Mouse (Mus musculus): ENCODE measurements around the gene Tbl3. TPM values are rescaled to one million over a fixed set of nuclear protein-coding genes. Genes with fewer than 3 reads are reported as not detected.

Gene Tbl3
- polyA plus RNA-seq, 1 experiment: 24.8 TPM

DNA sequence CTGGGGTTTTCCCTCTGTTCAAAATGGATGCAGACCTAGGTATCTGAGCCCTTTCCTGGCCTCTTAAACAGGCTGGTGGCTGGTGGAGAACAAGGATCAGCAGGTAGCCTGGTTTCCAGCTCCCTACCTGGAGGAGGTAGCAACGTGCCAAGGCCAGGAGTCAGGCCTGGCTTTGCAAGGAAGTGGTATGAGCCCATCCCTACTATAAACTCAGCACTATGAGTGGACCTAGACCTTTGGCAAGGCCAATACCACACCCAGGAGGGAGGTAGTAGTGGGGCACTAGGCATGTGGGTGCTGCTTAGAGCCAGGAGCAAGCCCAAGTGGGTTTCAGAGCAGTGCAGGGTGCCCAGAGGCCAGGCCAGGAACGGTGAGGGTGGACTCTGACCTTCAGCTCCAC, 8.0 kb downstream of the Tbl3 start:
- H3K27ac ChIP-seq (ENCODE audit: insufficient read depth, low read length): no peak overlapping the region
- no peak overlapping the region for H3K4me3 ChIP-seq (ENCODE audit: insufficient read depth, low read length)
- no peaks in the 10 kb centered on the region for H3K4me1 ChIP-seq (ENCODE audit: control insufficient read depth, insufficient read depth, low read length)
- TF ChIP-seq CTCF (IDR thresholded peaks at IDR 0.05; ENCODE audit: borderline replicate concordance, insufficient read depth, low read length) (no peak), POLR2A (IDR thresholded peaks at IDR 0.05; ENCODE audit: low read depth, low read length) (no peak)

DNA sequence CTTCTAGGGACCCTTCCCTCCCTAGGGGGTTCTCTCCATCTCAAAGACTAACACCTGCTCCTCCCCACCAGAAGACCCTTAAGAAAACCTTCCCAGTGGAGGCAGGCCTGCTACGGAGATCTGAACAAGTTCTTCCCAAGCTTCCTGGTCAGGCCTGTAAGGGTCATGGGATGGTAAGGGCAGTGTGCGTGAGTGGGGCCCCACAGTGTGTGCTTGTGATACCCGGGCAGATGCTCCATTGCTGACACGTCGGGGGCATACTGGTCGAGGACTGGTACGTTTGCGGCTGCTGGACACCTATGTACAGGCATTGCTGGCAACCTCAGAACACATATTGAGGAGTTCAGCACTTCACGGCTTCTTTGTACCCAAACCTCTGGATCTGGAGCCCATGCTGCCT, 8.7 kb downstream of the Tbl3 start:
- no peak overlapping the region for H3K27ac ChIP-seq (ENCODE audit: insufficient read depth, low read length)
- H3K4me1 ChIP-seq (ENCODE audit: control insufficient read depth, insufficient read depth, low read length): no peaks in the 10 kb centered on the region
- no peak overlapping the region for H3K4me3 ChIP-seq (ENCODE audit: insufficient read depth, low read length)
- TF ChIP-seq CTCF (IDR thresholded peaks at IDR 0.05; ENCODE audit: borderline replicate concordance, insufficient read depth, low read length): no peak
- TF ChIP-seq POLR2A (IDR thresholded peaks at IDR 0.05; ENCODE audit: low read depth, low read length): no peak

DNA sequence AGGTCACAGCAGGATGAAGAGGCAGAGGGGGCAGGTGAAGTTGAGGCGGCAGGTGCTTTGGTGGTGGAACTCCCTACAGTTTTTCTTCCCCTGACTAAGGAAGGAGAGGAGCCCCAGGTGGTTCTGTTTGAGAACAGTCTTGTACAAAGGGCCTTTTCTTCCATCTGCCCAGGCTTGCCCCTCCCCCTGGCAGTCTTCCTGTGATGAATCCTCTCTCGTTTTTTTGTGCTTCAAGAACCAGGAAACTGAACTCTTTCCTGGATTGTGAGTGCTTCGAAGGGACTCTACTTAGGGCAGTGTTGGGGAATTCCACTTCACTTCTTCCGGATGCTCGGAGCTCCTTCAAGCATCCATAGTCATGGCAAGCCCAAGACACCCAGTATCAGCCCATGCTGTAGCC, 9.5 kb downstream of the Tbl3 start:
- Histone ChIP-seq H3K4me1 (ENCODE audit: control insufficient read depth, insufficient read depth, low read length) (no peaks in the 10 kb centered on the region), H3K27ac (ENCODE audit: insufficient read depth, low read length) (no peak overlapping the region), H3K4me3 (ENCODE audit: insufficient read depth, low read length) (no peak overlapping the region)
- TF ChIP-seq POLR2A (IDR thresholded peaks at IDR 0.05; ENCODE audit: low read depth, low read length): no peak
- TF ChIP-seq CTCF (IDR thresholded peaks at IDR 0.05; ENCODE audit: borderline replicate concordance, insufficient read depth, low read length): no peak

DNA sequence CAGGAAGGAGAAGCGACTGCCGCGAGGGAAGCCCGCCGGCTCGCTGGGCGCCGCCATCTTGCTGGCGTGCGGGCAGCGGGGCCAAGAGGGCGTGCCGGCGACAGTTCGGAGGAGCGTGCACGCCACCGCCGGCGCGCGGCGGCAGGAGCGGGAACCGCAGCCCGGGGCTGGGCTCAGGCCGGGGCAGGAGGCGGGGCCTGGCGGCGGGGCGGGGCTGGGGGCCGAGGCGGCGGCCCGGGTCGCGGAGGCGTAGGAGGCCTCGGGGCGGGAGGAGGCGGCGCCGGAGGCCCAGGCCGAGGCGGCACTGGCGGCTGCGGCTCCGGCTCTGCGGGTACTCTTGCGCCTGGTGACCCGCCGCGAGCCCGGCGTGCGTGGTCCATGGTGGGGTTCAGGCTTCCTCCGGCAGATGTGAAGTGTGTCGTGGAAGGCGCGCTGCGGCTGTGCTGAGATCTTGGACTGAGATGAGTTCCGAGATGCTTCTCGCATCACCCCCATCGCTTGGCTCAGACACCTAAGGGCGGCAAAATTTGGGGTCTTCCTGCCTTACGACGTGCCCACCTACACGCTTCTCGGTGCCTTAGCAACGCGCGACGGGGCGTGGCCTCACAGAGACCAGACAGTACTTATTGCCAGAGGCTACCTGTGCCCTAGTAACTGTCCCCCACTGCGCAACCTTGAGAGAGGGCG, 11.3 kb downstream of the Tbl3 start, which contains the start of the genes Gfer and Noxo1:
Gfer (minus strand) TSS at position 146 of the 687 bp plus-strand sequence.
Noxo1 (plus strand) TSS at position 224 of the 687 bp plus-strand sequence.
- Histone ChIP-seq H3K4me3 (ENCODE audit: insufficient read depth, low read length) (peak within 1 kb of the TSS; percentile 87), H3K4me1 (ENCODE audit: control insufficient read depth, insufficient read depth, low read length) (no peaks in the 10 kb centered on the region), H3K27ac (ENCODE audit: insufficient read depth, low read length) (peak within 1 kb of the TSS; percentile 70)
- no peak for TF ChIP-seq CTCF (IDR thresholded peaks at IDR 0.05; ENCODE audit: borderline replicate concordance, insufficient read depth, low read length)
- TF ChIP-seq POLR2A (IDR thresholded peaks at IDR 0.05; ENCODE audit: low read depth, low read length): peak; percentile 61

DNA sequence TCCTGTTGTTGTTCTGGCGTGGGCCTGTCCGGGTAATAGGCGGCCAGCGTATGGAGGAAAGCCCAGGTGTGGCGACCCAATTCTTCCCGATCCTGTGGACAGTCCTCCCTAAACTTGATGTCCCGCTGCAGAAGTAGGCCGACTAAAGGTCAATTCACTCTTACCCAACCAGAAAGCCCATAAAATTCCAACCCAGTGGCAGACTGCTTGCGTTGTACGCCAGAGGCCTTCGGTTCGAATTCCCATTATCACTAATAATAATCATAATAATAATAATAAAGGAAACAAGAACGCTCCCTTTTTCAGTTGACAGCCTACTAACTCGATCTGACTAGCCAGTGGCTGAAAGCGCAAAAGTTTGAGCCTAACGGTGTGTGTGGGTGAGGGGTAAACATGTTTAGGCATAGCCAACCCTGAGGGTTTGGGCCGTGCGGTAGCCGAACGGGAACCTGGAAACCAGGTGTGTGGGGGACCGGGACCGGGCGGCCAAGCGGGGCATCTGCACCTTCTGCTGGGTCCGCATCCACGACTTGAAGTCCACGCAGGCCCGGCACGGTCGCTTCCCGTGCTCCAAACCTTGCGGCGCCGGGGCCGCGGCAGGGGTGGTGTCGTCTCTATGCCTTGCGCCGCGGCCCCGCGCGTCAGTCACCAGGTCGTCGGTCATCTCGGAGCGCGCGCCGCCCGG, 12.0 kb downstream of the Tbl3 start:
- Histone ChIP-seq H3K4me3 (ENCODE audit: insufficient read depth, low read length) (peak overlapping the region; percentile 87), H3K27ac (ENCODE audit: insufficient read depth, low read length) (peak overlapping the region; percentile 70), H3K4me1 (ENCODE audit: control insufficient read depth, insufficient read depth, low read length) (no peaks in the 10 kb centered on the region)
- TF ChIP-seq POLR2A (IDR thresholded peaks at IDR 0.05; ENCODE audit: low read depth, low read length) (no peak), CTCF (IDR thresholded peaks at IDR 0.05; ENCODE audit: borderline replicate concordance, insufficient read depth, low read length) (no peak)

DNA sequence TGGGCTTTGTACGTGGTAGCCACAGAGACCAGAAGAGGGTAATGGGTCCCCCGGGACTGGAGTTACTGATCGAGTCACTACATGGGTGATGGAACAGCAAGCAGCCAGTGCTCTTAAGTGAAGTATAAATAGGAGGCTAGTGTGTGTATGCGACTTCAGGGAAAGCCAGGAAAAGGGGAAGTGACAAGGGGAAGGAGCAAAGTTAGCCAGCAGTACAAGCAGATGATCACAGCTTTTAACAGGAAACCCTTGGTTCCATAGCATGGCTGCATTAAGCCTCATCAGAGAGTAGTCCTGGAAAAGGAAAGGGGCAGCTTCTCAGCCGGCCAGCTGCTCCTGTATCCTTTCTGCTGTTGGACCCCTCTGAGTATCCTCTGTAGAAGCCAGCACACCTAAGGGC, 15.1 kb downstream of the Tbl3 start:
- H3K4me1 ChIP-seq (ENCODE audit: control insufficient read depth, insufficient read depth, low read length): no peaks in the 10 kb centered on the region
- no peak overlapping the region for H3K4me3 ChIP-seq (ENCODE audit: insufficient read depth, low read length)
- 0 out of 2 replicates have a peak, but pooled peaks have one; percentile 11 for TF ChIP-seq POLR2A (IDR thresholded peaks at IDR 0.05; ENCODE audit: low read depth, low read length)
- TF ChIP-seq CTCF (IDR thresholded peaks at IDR 0.05; ENCODE audit: borderline replicate concordance, insufficient read depth, low read length): no peak
- no peak overlapping the region for H3K27ac ChIP-seq (ENCODE audit: insufficient read depth, low read length)

DNA sequence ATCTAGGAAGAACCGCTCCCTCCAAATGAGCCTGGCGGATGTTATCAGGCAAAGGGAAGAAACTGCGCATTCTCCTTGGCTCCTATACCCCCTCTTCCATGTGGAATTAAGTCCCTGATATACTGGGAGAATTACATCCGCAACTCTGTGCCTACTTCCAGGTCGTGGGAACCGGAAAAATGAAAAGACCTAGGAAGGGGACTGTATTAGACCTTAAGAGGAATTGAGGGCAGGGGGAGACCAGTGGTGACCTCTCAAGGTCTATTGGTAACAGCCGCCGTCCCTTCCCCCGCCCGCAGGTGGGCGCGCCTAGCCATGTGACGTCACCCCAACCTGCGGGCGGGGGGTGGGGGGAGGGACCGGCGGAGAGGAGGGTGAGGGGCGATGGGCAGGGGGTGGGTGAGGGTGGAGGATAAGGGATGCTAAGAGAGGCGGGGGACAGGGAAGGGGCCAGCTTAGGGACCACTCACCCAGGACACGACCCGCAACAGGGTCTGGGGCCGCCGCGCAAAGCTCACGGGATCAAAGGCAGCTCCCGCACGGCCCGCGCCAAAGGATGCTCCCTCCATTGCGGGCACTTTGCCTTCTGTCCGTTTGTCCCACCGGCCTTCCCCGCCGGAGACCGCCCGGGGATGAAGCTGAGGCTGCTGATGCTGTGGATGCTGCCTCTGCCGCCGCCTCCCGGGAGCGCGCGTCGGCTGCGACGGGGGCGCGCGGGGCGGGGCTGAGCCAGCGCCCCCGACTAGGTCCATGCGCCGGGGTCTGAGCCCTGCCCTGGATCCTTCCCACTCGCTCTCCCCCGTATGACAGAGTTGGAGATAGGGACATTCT, 18.0 kb downstream of the Tbl3 start, which contains the start of gene Syngr3:
Syngr3 (minus strand) TSS at position 705 of the 831 bp plus-strand sequence.
- Histone ChIP-seq H3K4me1 (ENCODE audit: control insufficient read depth, insufficient read depth, low read length) (no peaks in the 10 kb centered on the region), H3K27ac (ENCODE audit: insufficient read depth, low read length) (no peak within 1 kb of the TSS), H3K4me3 (ENCODE audit: insufficient read depth, low read length) (peak within 1 kb of the TSS; percentile 46)
- TF ChIP-seq CTCF (IDR thresholded peaks at IDR 0.05; ENCODE audit: borderline replicate concordance, insufficient read depth, low read length): no peak
- no peak for TF ChIP-seq POLR2A (IDR thresholded peaks at IDR 0.05; ENCODE audit: low read depth, low read length)

DNA sequence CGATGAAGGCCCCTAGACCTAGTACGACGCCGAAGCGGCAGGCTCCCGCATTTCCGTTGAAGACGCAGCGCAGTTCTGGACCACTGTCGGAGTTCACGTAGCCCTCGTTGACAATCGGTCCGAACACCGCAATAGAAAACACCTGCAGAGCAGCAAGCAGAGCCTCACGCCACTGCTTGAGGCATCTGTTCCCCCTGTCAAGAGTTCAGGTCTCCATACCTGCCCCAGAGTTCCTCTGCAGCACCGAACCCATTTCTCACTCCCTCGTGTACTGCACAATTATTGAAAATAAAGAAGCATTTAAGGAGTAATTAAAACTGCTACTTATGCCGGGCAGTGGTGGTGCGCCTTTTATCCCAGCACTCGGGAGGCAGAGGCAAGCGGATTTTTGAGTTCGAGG, 19.9 kb downstream of the Tbl3 start:
- H3K4me3 ChIP-seq (ENCODE audit: insufficient read depth, low read length): peak overlapping the region; percentile 18; the same call in 1 of the 2 replicates
- H3K27ac ChIP-seq (ENCODE audit: insufficient read depth, low read length): no peak overlapping the region
- TF ChIP-seq POLR2A (IDR thresholded peaks at IDR 0.05; ENCODE audit: low read depth, low read length) (no peak), CTCF (IDR thresholded peaks at IDR 0.05; ENCODE audit: borderline replicate concordance, insufficient read depth, low read length) (no peak)
- no peaks in the 10 kb centered on the region for H3K4me1 ChIP-seq (ENCODE audit: control insufficient read depth, insufficient read depth, low read length)

DNA sequence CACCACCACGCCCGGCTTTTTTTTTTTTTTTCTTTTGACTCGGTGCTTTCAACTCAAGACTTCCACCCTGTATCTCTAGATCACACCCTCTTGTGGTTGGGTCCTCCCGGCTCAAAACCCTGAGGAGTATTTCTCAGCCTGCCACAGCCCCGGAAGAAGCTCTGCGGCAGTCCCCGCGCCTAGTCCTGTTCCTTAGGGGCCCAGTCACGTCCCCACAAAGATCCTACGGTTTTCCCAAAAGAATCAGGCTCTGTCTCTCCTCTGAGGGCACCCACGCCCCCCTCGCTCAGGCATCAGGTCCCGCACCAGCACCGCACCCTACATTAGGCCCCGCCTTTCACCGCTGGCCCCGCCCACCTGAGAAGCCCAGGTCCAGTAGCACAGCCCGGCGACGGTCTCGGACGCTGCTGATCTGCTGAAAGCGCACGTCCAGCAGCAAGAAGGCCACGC, 20.3 kb downstream of the Tbl3 start:
- H3K4me1 ChIP-seq (ENCODE audit: control insufficient read depth, insufficient read depth, low read length): no peaks in the 10 kb centered on the region
- H3K27ac ChIP-seq (ENCODE audit: insufficient read depth, low read length): no peak overlapping the region
- H3K4me3 ChIP-seq (ENCODE audit: insufficient read depth, low read length): peak overlapping the region; percentile 18
- no peak for TF ChIP-seq POLR2A (IDR thresholded peaks at IDR 0.05; ENCODE audit: low read depth, low read length)
- TF ChIP-seq CTCF (IDR thresholded peaks at IDR 0.05; ENCODE audit: borderline replicate concordance, insufficient read depth, low read length): no peak

Measured in embryonic fibroblast, embryonic 13.5 days (primary cell).